Mouse (Mus musculus) heart, adult 2 months (tissue): ENCODE measurements around the gene Ern1. TPM values are rescaled to one million over a fixed set of nuclear protein-coding genes. Genes with fewer than 3 reads are reported as not detected.
"Not testable (repeated sequence)": the region's sequence is repeated elsewhere in the genome, so short reads cannot be mapped to it uniquely, and the experiment has no call there.

Source experiments
- DNase-seq, 2 experiments: peaks; one replicate each; pipeline ENCODE4 v3.0.0; 2021
- H3K27ac ChIP-seq: fragments of 200-600 bp; 2 replicates; pipeline ENCODE4 v1.8.1; 2022
- H3K27me3 ChIP-seq: fragments of 200-500 bp; 2 replicates; pipeline ENCODE4 v1.6.1; 2012; ENCODE audit warnings: mild to moderate bottlenecking, low read length, inconsistent platforms, mixed read lengths; ENCODE audit not compliant: control insufficient read depth, insufficient read depth
- H3K36me3 ChIP-seq: fragments of 200-500 bp; 2 replicates; pipeline ENCODE4 v1.6.1; 2012; ENCODE audit warnings: low read length, inconsistent platforms; ENCODE audit not compliant: control insufficient read depth, insufficient read depth
- H3K4me1 ChIP-seq: fragments of 200-500 bp; 2 replicates; pipeline ENCODE4 v1.6.1; 2011; ENCODE audit warnings: low read length; ENCODE audit not compliant: control insufficient read depth, insufficient read depth
- H3K4me3 ChIP-seq: fragments of 200-600 bp; 2 replicates; pipeline ENCODE4 v1.8.1; 2022
- H3K79me2 ChIP-seq: fragments of 200-500 bp; replicated peaks from 2 replicates; pipeline ENCODE4 v1.6.1; 2012; ENCODE audit warnings: mild to moderate bottlenecking, inconsistent platforms, low read length, moderate library complexity, mixed read lengths; ENCODE audit not compliant: control insufficient read depth, insufficient read depth
- H3K9ac ChIP-seq: fragments of 200-500 bp; 2 replicates; pipeline ENCODE4 v1.6.1; 2012; ENCODE audit warnings: low read depth, mild to moderate bottlenecking, control low read depth, inconsistent platforms, low read length, mixed read lengths
- CTCF ChIP-seq: fragments of 200-600 bp; IDR thresholded peaks from 2 replicates; pipeline ENCODE4 v1.8.1; 2022; ENCODE audit warnings: antibody characterized with exemption, mild to moderate bottlenecking, moderate library complexity
- EP300 ChIP-seq: fragments of 200-500 bp; IDR thresholded peaks from 2 replicates; pipeline ENCODE4 v1.6.1; 2011; ENCODE audit warnings: low read depth, low read length, control low read depth; ENCODE audit not compliant: insufficient read depth
- POLR2A ChIP-seq: fragments of 200-500 bp; IDR thresholded peaks from 2 replicates; pipeline ENCODE4 v1.6.1; 2011; ENCODE audit warnings: mild to moderate bottlenecking, low read depth, low read length, control low read depth; ENCODE audit not compliant: insufficient read depth
- WGBS: fragments of 180-500 bp; shearing (Covaris S2); methylation state at CpG from one replicate; pipeline ENCODE4 v1.1.7; 2018; 5-methylcytosine and 5-hydroxymethylcytosine counted together
- intact Hi-C: fragments of 180-260 bp; cut with DNase I; formaldehyde crosslinking; loops from one replicate; pipeline ENCODE4 v1.15.1; 2025
- polyA plus RNA-seq: library from polyadenylated mRNA; depleted of rRNA; stranded (reverse); fragments of >200 nt; gene quantifications from 2 replicates; pipeline ENCODE4 v1.2.3, GENCODE M21; 2012
- total RNA-seq, 2 experiments: library from RNA; stranded (reverse); gene quantifications; 2 replicates each; pipeline ENCODE4 v1.2.3; 2021

The Ern1 gene
- total and polyA plus RNA-seq, 3 experiments, result 6.4 to 13.9 (median 10.2) TPM

- Histone ChIP-seq H3K9ac (no peak overlapping the region), H3K27ac (no peak overlapping the region), H3K4me1 (no peaks in the 10 kb centered on the region), H3K79me2 (no peaks in the 10 kb centered on the region), H3K36me3 (no peaks in the 10 kb centered on the region; the same call in none of the 2 replicates), H3K27me3 (no peaks in the 10 kb centered on the region), H3K4me3 (no peak overlapping the region)
- no peak for DNase-seq
- TF ChIP-seq CTCF (no peak), POLR2A (no peak), EP300 (no peak)
- intact Hi-C loops, result no loop called here
- WGBS, result 79% methylated on average over 3 of the region's 3 CpGs
Measured at GRCm38 (mm10) chr11:106412641-106413360, 74.9 kb downstream of the Ern1 start.

- intact Hi-C loops, result no loop called here
- H3K79me2 ChIP-seq, result no peaks in the 10 kb centered on the region
- TF ChIP-seq POLR2A (no peak), CTCF (no peak), EP300 (no peak)
- no peak overlapping the region for H3K9ac ChIP-seq
- H3K27ac ChIP-seq, result no peak overlapping the region
- H3K4me3 ChIP-seq, result no peak overlapping the region
- H3K36me3 ChIP-seq, result no peaks in the 10 kb centered on the region; the same call in none of the 2 replicates
- 79% methylated on average over 2 of the region's 2 CpGs for WGBS
- H3K27me3 ChIP-seq, result no peaks in the 10 kb centered on the region
- no peak for DNase-seq
- no peaks in the 10 kb centered on the region for H3K4me1 ChIP-seq
Measured at GRCm38 (mm10) chr11:106411157-106411556, 76.5 kb downstream of the Ern1 start.

GRCm38 (mm10) chr11:106410507-106410906, 77.1 kb downstream of the Ern1 start:
- no peaks in the 10 kb centered on the region for H3K4me1 ChIP-seq
- no peak for DNase-seq
- intact Hi-C loops, result no loop called here
- H3K36me3 ChIP-seq, result no peaks in the 10 kb centered on the region; the same call in 1 of the 2 replicates
- H3K79me2 ChIP-seq, result no peaks in the 10 kb centered on the region
- WGBS, result 83% methylated on average over 3 of the region's 3 CpGs
- TF ChIP-seq CTCF (no peak), EP300 (no peak), POLR2A (no peak)
- H3K9ac ChIP-seq, result no peak overlapping the region
- H3K27ac ChIP-seq, result no peak overlapping the region
- H3K4me3 ChIP-seq, result no peak overlapping the region
- no peaks in the 10 kb centered on the region for H3K27me3 ChIP-seq

- intact Hi-C loops, result no loop called here
Measured at GRCm38 (mm10) chr11:106410011-106410410, 77.6 kb downstream of the Ern1 start.

GRCm38 (mm10) chr11:106398481-106398880, 89.2 kb downstream of the Ern1 start:
- Histone ChIP-seq H3K9ac (no peak overlapping the region), H3K27me3 (no peaks in the 10 kb centered on the region), H3K79me2 (no peaks in the 10 kb centered on the region), H3K4me3 (no peak overlapping the region), H3K36me3 (no peaks in the 10 kb centered on the region), H3K27ac (no peak overlapping the region), H3K4me1 (no peaks in the 10 kb centered on the region)
- TF ChIP-seq CTCF (no peak), POLR2A (no peak), EP300 (no peak)
- WGBS, result 90% methylated on average over 8 of the region's 8 CpGs
- no peak for DNase-seq
- intact Hi-C loops, result no loop called here

More at GRCm38 (mm10) chr11:106410011-106410410, 77.6 kb downstream of the Ern1 start:
- H3K4me1 ChIP-seq, result no peaks in the 10 kb centered on the region
- H3K27ac ChIP-seq, result no peak overlapping the region
- no peaks in the 10 kb centered on the region; the same call in 1 of the 2 replicates for H3K36me3 ChIP-seq
- H3K4me3 ChIP-seq, result no peak overlapping the region
- H3K9ac ChIP-seq, result no peak overlapping the region
- DNase-seq, result no peak
- 76% methylated on average over 4 of the region's 4 CpGs for WGBS
- no peaks in the 10 kb centered on the region for H3K27me3 ChIP-seq
- no peak for TF ChIP-seq EP300
- no peak for TF ChIP-seq CTCF
- TF ChIP-seq POLR2A, result no peak
- no peaks in the 10 kb centered on the region for H3K79me2 ChIP-seq

- H3K36me3 ChIP-seq, result no peaks in the 10 kb centered on the region
- no peak overlapping the region for H3K9ac ChIP-seq
- no peak for DNase-seq
- no peak overlapping the region for H3K27ac ChIP-seq
- TF ChIP-seq EP300 (no peak), CTCF (peak; percentile 58)
- no peaks in the 10 kb centered on the region for H3K79me2 ChIP-seq
- 89% methylated on average over 3 of the region's 3 CpGs for WGBS
- no peak overlapping the region for H3K4me3 ChIP-seq
- intact Hi-C loops, result no loop called here
- H3K4me1 ChIP-seq, result no peaks in the 10 kb centered on the region
- no peaks in the 10 kb centered on the region for H3K27me3 ChIP-seq
Measured at GRCm38 (mm10) chr11:106397656-106398055, 90.0 kb downstream of the Ern1 start.

- WGBS, result 80% methylated on average over 2 of the region's 2 CpGs
- H3K79me2 ChIP-seq, H3K4me3 ChIP-seq, H3K27ac ChIP-seq, H3K27me3 ChIP-seq, intact Hi-C loops, H3K36me3 ChIP-seq, H3K9ac ChIP-seq, DNase-seq, H3K4me1 ChIP-seq: not testable (repeated sequence)
Measured at GRCm38 (mm10) chr11:106394055-106394454, 93.6 kb downstream of the Ern1 start.
